Comparison of ENCODE assay signal across 18 mouse cellular contexts in the genomic region with DNA sequence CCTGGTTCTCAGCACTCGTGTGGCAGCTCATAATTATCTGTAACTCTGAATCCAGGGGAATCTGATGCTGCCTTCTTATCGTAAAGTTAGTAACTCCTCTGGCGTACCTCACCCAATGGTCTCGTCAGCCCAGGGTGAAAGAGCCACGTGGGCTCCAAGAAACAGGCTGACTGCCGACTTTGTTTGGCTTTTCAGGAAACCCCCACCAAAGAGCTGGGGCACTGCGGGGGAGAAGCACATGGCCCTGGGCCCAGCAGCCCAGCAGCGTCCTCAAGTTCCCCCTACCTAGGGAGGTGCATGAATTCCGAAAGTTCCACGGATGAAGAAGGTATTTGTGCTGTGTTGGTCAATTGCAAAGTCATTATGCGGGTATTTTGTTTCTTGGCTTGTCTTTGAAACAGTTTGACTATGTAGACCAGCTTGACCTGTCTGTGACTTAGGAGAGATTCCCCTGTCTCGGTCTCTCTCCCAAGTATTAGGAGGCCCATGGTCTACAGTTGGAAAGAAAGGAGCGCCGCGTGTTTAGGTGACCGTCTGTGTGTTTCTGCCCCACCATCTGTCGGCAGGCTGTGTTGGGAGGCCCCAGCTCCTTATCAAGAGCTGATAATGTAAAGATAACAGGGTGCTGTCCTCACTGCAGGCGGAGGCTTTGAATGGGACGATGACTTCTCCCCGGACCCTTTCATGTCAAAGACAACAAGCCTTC. TPM values are rescaled to one million over a fixed set of nuclear protein-coding genes. Genes with fewer than 3 reads are reported as not detected.
A peak's percentile ranks its signal among the peaks of the same experiment; 100 is the strongest.
DNase-seq lines count a peak whose midpoint lies in the region; ATAC-seq and TF ChIP-seq lines count a peak whose summit lies in the region.
"Had no signal": no experiment of that assay in that cellular context is flagged by ENCODE, and none has a peak within 500 bp of the region (broad histone marks: within the 10 kb centered on the region; RNA-seq: fewer than 3 reads in every experiment).

No protein-coding gene starts in this region.

- H3K9me3 ChIP-seq in heart, postnatal 0 days (replicated peaks; ENCODE audit: control insufficient read depth, low read length): no peaks in the 10 kb centered on the region
- H3K9me3 ChIP-seq: embryonic facial prominence, embryonic 12.5 days; liver, embryonic 15.5 days; midbrain, embryonic 10.5 days had no signal

- 29% methylated on average over 20 of the region's 20 CpGs for WGBS in heart, postnatal 0 days

- intact Hi-C loops in heart, postnatal 25 days (cut with DNase I): no loop called here

- H3K27ac ChIP-seq in heart, postnatal 0 days (ENCODE audit: low read depth): no peak overlapping the region
- H3K27ac ChIP-seq: embryonic facial prominence, embryonic 12.5 days; liver, embryonic 15.5 days; midbrain, embryonic 10.5 days had no signal

- no peak overlapping the region for H3K4me2 ChIP-seq in heart, postnatal 0 days (ENCODE audit: low read depth, low read length)
- H3K4me2 ChIP-seq: embryonic facial prominence, embryonic 12.5 days; liver, embryonic 15.5 days had no signal

- no peak overlapping the region for H3K4me3 ChIP-seq in heart, postnatal 0 days (ENCODE audit: low read depth, low read length)
- H3K4me3 ChIP-seq: embryonic facial prominence, embryonic 12.5 days; liver, embryonic 15.5 days; midbrain, embryonic 10.5 days had no signal

- no peak overlapping the region for H3K9ac ChIP-seq in heart, postnatal 0 days (replicated peaks; ENCODE audit: low read depth, low read length)
- H3K9ac ChIP-seq: embryonic facial prominence, embryonic 12.5 days; liver, embryonic 15.5 days had no signal

- DNase-seq in heart, postnatal 0 days (ENCODE audit: low spot score): no peak
- DNase-seq in heart, postnatal 25 days (ENCODE audit: low spot score): no peak
- peak; percentile 40 for DNase-seq in testis, postnatal 14 days (ENCODE audit: low spot score)
- no peak for DNase-seq in testis, postnatal 10 days (ENCODE audit: low spot score)
- DNase-seq in yolk sac, embryonic 10.5 days (ENCODE audit: low spot score): peak; percentile 62
- DNase-seq in kidney, postnatal 36 days: no peak
- DNase-seq in right cerebral cortex, postnatal 36 days (ENCODE audit: low spot score in 2 of 2): no peak
- DNase-seq: cerebellum, postnatal 36 days; gastrocnemius, postnatal 14 days; kidney, postnatal 10 days; layer of hippocampus, adult 9-11 months; thymus, postnatal 4 days had no signal

- peaks cover 32% of the 10 kb centered on the region for H3K36me3 ChIP-seq in heart, postnatal 0 days (replicated peaks; ENCODE audit: control insufficient read depth, insufficient read depth, low read length)

- H3K27me3 ChIP-seq in heart, postnatal 0 days (ENCODE audit: control insufficient read depth, insufficient read depth, low read length): no peaks in the 10 kb centered on the region
- H3K27me3 ChIP-seq: embryonic facial prominence, embryonic 12.5 days; liver, embryonic 15.5 days had no signal

- no peak for TF ChIP-seq CTCF in heart, postnatal 0 days (IDR thresholded peaks at IDR 0.05; ENCODE audit: low read depth)

- no peak for TF ChIP-seq EP300 in heart, postnatal 0 days (IDR thresholded peaks at IDR 0.05; ENCODE audit: low read depth)

- ATAC-seq in heart, postnatal 0 days (ENCODE audit: insufficient read depth, low read depth): peak; percentile 24; the same call in 1 of the 2 replicates
- ATAC-seq in hematopoietic stem cell, adult 5-6 weeks (replicated peaks in 1 of 2; ENCODE audit: insufficient read depth in 1 of 2, low FRiP score in 2 of 2, low TSS enrichment in 1 of 2, low read depth in 1 of 2, poor library complexity in 2 of 2, severe bottlenecking in 2 of 2): peak; percentile 13 to 29; a peak in 3 of 4 replicates
- ATAC-seq: CD4-positive, CD25-positive, alpha-beta regulatory T cell, adult 4 months; inflammation-experienced regulatory T-cells, adult 6 months had no signal

- H3K4me1 ChIP-seq in heart, postnatal 0 days (ENCODE audit: control insufficient read depth, insufficient read depth): peaks cover 15% of the 10 kb centered on the region
- H3K4me1 ChIP-seq: embryonic facial prominence, embryonic 12.5 days had no signal

RNA-seq across cellular contexts. Expression of gene Bhlha15, which starts 7.4 kb away (rescaled TPM):
- 0.31 and 0.54 TPM in 2 replicates for total RNA-seq in heart, postnatal 0 days (2014; rRNA removed; ENCODE audit: low replicate concordance)
- polyA plus RNA-seq in heart, postnatal 0 days (2015; fragmentation: Nextera tagmentation; extraction: Ambion mirVana): 0.04 and 0.08 TPM in 2 replicates
- not detected for total RNA-seq in heart, postnatal 25 days (2021)
- 0.10 and 0.25 TPM in 2 replicates for total RNA-seq in hematopoietic stem cell, adult 5-6 weeks (2017)
- total RNA-seq: gastrocnemius, postnatal 14 days had no signal

RNA-seq across cellular contexts. Expression of gene Tecpr1, which starts 40.7 kb away (rescaled TPM):
- 19.2 and 28.3 TPM in 2 replicates for total RNA-seq in heart, postnatal 0 days (2014; rRNA removed; ENCODE audit: low replicate concordance)
- 11.7 and 13.5 TPM in 2 replicates for polyA plus RNA-seq in heart, postnatal 0 days (2015; fragmentation: Nextera tagmentation; extraction: Ambion mirVana)
- 10 to 100 TPM; 23.0 to 24.9 TPM for total RNA-seq in heart, postnatal 25 days (2021)
- total RNA-seq in hematopoietic stem cell, adult 5-6 weeks (2017): 13.3 and 23.4 TPM in 2 replicates

Comparison
In these comparisons a context has a peak if more than half of its experiments do, and no peak if none do; other contexts are left out.
1. DNase-seq: peak in testis, postnatal 14 days (single experiment) and yolk sac, embryonic 10.5 days (single experiment); none in heart, postnatal 0 days (single experiment), heart, postnatal 25 days (single experiment), testis, postnatal 10 days (single experiment), kidney, postnatal 36 days (0 of 2) and right cerebral cortex, postnatal 36 days (0 of 2).